Mouse (Mus musculus): ENCODE measurements around the gene Atxn1. TPM values are rescaled to one million over a fixed set of nuclear protein-coding genes. Genes with fewer than 3 reads are reported as not detected.

Atxn1 gene
- polyA plus RNA-seq, 1 experiment = 34.1 TPM

GRCm38 (mm10) chr13:45894234-45894633, 70.6 kb downstream of the Atxn1 start:
- no peaks in the 10 kb centered on the region for H3K4me1 ChIP-seq (ENCODE audit: control insufficient read depth, insufficient read depth, low read length)
- no peak for TF ChIP-seq POLR2A (IDR thresholded peaks at IDR 0.05; ENCODE audit: extremely low read depth, insufficient read depth, low read length)
- TF ChIP-seq CTCF (IDR thresholded peaks at IDR 0.05; ENCODE audit: extremely low read depth, insufficient read depth, low read length) = no peak
- no peak overlapping the region for H3K27ac ChIP-seq (ENCODE audit: insufficient read depth, low read length)
- H3K4me3 ChIP-seq (ENCODE audit: insufficient read depth, low read length) = no peak overlapping the region

DNA sequence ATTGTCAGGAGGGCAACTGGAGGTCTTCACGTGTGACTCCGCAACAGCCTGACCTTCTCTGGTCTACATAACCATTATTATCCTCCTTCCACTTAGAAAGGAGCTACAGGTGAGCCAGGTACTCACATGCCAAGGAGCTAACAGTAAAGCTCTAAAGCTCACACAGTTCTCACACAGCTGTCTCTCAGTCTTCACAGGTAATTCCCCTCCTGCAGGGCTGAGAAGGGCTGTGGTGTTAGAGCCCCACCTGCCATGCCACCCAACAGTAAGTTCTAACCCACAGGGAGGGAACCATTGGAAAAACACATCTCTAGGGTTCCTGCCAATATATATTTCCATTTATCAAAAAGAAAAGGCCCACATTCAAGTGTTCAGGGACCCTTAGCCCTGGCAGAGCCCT, 73.7 kb downstream of the Atxn1 start:
- Histone ChIP-seq H3K4me3 (ENCODE audit: insufficient read depth, low read length) (no peak overlapping the region), H3K4me1 (ENCODE audit: control insufficient read depth, insufficient read depth, low read length) (no peaks in the 10 kb centered on the region), H3K27ac (ENCODE audit: insufficient read depth, low read length) (no peak overlapping the region)
- TF ChIP-seq POLR2A (IDR thresholded peaks at IDR 0.05; ENCODE audit: extremely low read depth, insufficient read depth, low read length) = no peak
- no peak for TF ChIP-seq CTCF (IDR thresholded peaks at IDR 0.05; ENCODE audit: extremely low read depth, insufficient read depth, low read length)

DNA sequence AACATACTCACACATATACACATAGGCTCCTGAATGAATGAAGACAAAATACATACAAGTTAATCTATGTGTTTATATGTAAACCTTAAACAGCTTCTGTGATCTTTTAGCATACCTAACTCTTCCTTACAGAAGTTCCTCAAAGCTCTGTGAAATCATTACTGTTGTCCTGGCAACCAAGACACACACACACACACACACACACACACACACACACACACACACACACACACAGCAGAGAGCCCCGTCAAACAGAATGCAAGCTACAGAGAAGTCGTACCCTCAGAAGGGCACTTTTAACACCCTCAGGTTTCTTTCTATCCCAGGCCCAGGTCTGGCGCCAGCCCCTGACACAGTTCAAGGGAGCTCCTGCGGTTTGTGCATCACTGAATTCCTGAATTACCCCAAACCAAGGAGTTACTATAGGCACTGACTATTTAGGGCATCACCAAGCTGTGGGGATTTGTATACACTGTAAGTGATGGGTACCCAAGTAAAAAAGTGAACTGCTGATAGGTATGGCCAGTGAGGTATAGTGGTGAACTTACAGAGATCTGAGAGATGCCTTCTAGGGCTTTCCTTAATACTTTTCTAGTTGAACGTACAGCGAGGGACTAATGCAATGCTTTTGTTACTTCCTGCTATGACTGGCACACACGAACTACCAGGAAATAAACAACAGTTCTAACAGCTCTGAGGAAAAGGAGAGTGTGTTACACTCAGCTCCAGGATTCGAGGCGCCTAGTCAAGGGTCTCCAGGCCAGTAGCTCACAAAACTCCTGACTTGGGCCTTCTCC, 75.7 kb downstream of the Atxn1 start:
- Histone ChIP-seq H3K27ac (ENCODE audit: insufficient read depth, low read length) (no peak overlapping the region), H3K4me3 (ENCODE audit: insufficient read depth, low read length) (no peak overlapping the region), H3K4me1 (ENCODE audit: control insufficient read depth, insufficient read depth, low read length) (no peaks in the 10 kb centered on the region)
- TF ChIP-seq POLR2A (IDR thresholded peaks at IDR 0.05; ENCODE audit: extremely low read depth, insufficient read depth, low read length) (no peak), CTCF (IDR thresholded peaks at IDR 0.05; ENCODE audit: extremely low read depth, insufficient read depth, low read length) (no peak)

- no peak for TF ChIP-seq POLR2A (IDR thresholded peaks at IDR 0.05; ENCODE audit: extremely low read depth, insufficient read depth, low read length)
- no peak for TF ChIP-seq CTCF (IDR thresholded peaks at IDR 0.05; ENCODE audit: extremely low read depth, insufficient read depth, low read length)
- no peak overlapping the region for H3K27ac ChIP-seq (ENCODE audit: insufficient read depth, low read length)
- no peak overlapping the region for H3K4me3 ChIP-seq (ENCODE audit: insufficient read depth, low read length)
- H3K4me1 ChIP-seq (ENCODE audit: control insufficient read depth, insufficient read depth, low read length) = 0 out of 2 replicates have a peak, but pooled peaks cover 2% of the 10 kb centered on the region
Observed at GRCm38 (mm10) chr13:45884878-45885277, 79.9 kb downstream of the Atxn1 start.

DNA sequence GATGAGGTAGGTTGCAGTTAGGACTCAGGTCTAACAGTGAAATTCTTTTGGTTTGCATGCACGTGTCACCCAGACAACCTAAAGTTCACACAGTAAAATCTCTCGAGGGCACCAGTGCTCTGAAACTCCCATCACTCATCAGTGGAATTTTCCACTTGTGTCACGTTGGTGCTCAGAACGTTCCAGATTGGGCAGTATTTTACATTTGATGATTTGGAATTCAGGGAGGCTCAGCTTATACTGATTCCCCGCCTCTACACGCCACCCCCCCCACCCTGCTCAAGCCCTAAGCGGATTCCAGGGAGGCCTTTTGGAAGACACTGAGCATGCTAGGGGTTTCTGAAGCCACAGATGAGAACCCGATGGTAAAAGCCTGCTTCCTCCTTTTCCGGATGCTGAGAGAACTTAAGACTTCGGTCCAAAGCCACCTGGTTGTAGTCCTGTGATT, 81.0 kb downstream of the Atxn1 start:
- Histone ChIP-seq H3K4me3 (ENCODE audit: insufficient read depth, low read length) (no peak overlapping the region), H3K27ac (ENCODE audit: insufficient read depth, low read length) (no peak overlapping the region), H3K4me1 (ENCODE audit: control insufficient read depth, insufficient read depth, low read length) (0 out of 2 replicates have a peak, but pooled peaks cover 2% of the 10 kb centered on the region)
- TF ChIP-seq CTCF (IDR thresholded peaks at IDR 0.05; ENCODE audit: extremely low read depth, insufficient read depth, low read length) = no peak
- TF ChIP-seq POLR2A (IDR thresholded peaks at IDR 0.05; ENCODE audit: extremely low read depth, insufficient read depth, low read length) = no peak

- Histone ChIP-seq H3K27ac (ENCODE audit: insufficient read depth, low read length) (no peak overlapping the region), H3K4me1 (ENCODE audit: control insufficient read depth, insufficient read depth, low read length) (0 out of 2 replicates have a peak, but pooled peaks cover 2% of the 10 kb centered on the region), H3K4me3 (ENCODE audit: insufficient read depth, low read length) (no peak overlapping the region)
- TF ChIP-seq CTCF (IDR thresholded peaks at IDR 0.05; ENCODE audit: extremely low read depth, insufficient read depth, low read length) (no peak), POLR2A (IDR thresholded peaks at IDR 0.05; ENCODE audit: extremely low read depth, insufficient read depth, low read length) (no peak)
Observed at GRCm38 (mm10) chr13:45882976-45883440, 81.8 kb downstream of the Atxn1 start.

DNA sequence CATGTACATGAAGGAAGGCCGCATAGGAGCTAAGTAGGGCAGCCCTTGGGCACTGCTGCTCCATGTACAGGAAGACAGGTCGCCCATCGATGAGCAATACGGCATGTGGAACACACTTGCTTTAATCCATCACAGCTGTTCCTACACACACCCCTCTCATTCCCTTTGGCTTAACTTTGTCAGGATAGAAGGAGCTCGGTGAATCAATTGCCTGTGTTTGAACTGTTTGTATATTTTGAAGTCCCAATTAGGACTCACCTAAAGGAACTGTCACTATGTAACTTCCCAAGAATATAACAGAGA, 84.3 kb downstream of the Atxn1 start:
- Histone ChIP-seq H3K27ac (ENCODE audit: insufficient read depth, low read length) (no peak overlapping the region), H3K4me1 (ENCODE audit: control insufficient read depth, insufficient read depth, low read length) (0 out of 2 replicates have a peak, but pooled peaks cover 2% of the 10 kb centered on the region), H3K4me3 (ENCODE audit: insufficient read depth, low read length) (no peak overlapping the region)
- TF ChIP-seq CTCF (IDR thresholded peaks at IDR 0.05; ENCODE audit: extremely low read depth, insufficient read depth, low read length) (no peak), POLR2A (IDR thresholded peaks at IDR 0.05; ENCODE audit: extremely low read depth, insufficient read depth, low read length) (no peak)

DNA sequence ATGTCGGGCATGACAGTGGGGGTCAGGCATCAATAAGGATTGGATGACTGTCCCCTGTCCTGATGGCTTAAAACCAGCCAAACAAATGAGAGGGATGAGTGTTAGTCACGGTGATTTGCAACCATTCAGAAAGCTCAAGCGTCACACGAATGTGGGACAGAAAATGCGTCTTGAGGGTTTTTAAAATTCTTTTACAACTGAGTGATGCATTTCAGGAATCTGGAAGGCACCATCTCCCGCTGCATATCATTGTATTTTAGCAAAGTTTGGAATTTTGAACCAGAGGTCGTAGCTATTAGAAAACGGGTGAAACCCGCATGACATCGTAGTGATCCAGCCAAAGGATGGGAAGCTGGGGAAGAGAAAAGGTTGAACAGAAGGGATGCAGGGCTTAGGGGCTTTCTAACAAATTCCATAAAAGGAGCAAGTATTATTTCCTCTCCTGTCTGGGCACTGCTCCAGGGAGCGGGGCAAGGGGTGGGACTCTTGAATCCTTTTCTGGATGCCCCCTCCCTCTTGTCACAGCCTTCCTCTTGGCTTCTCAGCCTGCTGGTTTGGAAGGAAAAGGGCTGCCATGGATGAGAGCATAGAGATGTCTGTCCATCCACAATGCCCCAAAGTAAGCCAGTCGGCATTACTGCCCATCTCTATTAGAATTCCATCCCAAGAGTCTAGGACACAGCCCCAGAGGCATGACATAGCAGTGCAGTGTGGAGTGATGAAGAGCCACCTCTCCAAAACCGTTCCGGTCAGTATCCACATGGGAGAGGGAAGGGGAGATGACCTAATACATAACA, 84.9 kb downstream of the Atxn1 start:
- no peak for TF ChIP-seq CTCF (IDR thresholded peaks at IDR 0.05; ENCODE audit: extremely low read depth, insufficient read depth, low read length)
- TF ChIP-seq POLR2A (IDR thresholded peaks at IDR 0.05; ENCODE audit: extremely low read depth, insufficient read depth, low read length) = no peak
- H3K27ac ChIP-seq (ENCODE audit: insufficient read depth, low read length) = no peak overlapping the region
- no peak overlapping the region for H3K4me3 ChIP-seq (ENCODE audit: insufficient read depth, low read length)
- H3K4me1 ChIP-seq (ENCODE audit: control insufficient read depth, insufficient read depth, low read length) = 0 out of 2 replicates have a peak, but pooled peaks cover 2% of the 10 kb centered on the region

GRCm38 (mm10) chr13:45876939-45877338, 87.9 kb downstream of the Atxn1 start:
- Histone ChIP-seq H3K4me3 (ENCODE audit: insufficient read depth, low read length) (no peak overlapping the region), H3K27ac (ENCODE audit: insufficient read depth, low read length) (no peak overlapping the region), H3K4me1 (ENCODE audit: control insufficient read depth, insufficient read depth, low read length) (peaks cover 1% of the 10 kb centered on the region; the same call in 1 of the 2 replicates)
- TF ChIP-seq POLR2A (IDR thresholded peaks at IDR 0.05; ENCODE audit: extremely low read depth, insufficient read depth, low read length) (no peak), CTCF (IDR thresholded peaks at IDR 0.05; ENCODE audit: extremely low read depth, insufficient read depth, low read length) (no peak)

Measured in cortical plate, adult 2 months (tissue).